In the genomic region with DNA sequence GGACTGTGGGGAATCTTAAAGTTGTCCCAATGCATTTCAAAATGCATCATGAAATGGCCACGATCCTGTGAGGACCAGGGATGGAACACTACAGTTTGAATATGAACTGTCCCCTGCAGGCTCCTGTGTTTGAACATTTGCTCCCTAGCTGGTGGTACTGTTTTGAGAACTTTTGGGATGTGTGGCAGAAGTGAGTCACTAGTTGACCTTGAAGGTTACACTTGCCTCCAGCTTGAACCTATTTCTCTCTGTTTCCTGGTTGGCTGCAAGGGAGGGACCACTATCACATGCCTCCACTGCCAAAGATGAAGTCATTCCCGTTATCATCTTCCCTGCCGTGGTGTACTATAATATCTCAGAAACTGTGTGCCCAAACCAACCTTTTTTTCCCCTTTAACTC, we compare ENCODE assay signal across 27 mouse cellular contexts. TPM values are rescaled to one million over a fixed set of nuclear protein-coding genes. Genes with fewer than 3 reads are reported as not detected.
DNase-seq lines count a peak whose midpoint lies in the region; ATAC-seq lines count a peak whose summit lies in the region.
"Had no signal": no experiment of that assay in that cellular context is flagged by ENCODE, and none has a peak within 500 bp of the region (broad histone marks: within the 10 kb centered on the region; RNA-seq: fewer than 3 reads in every experiment).

No protein-coding gene starts in this region.

- peaks cover 13% of the 10 kb centered on the region; the same call in 1 of the 2 replicates for H3K4me1 ChIP-seq in heart, embryonic 12.5 days (replicated peaks)
- H3K4me1 ChIP-seq: forebrain, embryonic 13.5 days; heart, embryonic 10.5 days; hindbrain, embryonic 15.5 days had no signal

- no peak for ATAC-seq in heart, embryonic 12.5 days (ENCODE audit: insufficient number of reproducible peaks, low FRiP score)
- ATAC-seq: activated CD4-positive, CD25-positive, alpha-beta regulatory T cell, adult 4 months; CD4-positive, CD25-positive, alpha-beta regulatory T cell, adult 4 months; forebrain, embryonic 13.5 days; forebrain, embryonic 16.5 days; intestine, postnatal 0 days had no signal

- peaks cover 57% of the 10 kb centered on the region for H3K36me3 ChIP-seq in heart, embryonic 12.5 days
- H3K36me3 ChIP-seq: forebrain, embryonic 10.5 days; hindbrain, embryonic 12.5 days; hindbrain, embryonic 15.5 days had no signal

- 0 out of 2 replicates have a peak, but pooled peaks cover 2% of the 10 kb centered on the region for H3K9me3 ChIP-seq in heart, embryonic 12.5 days (replicated peaks)
- H3K9me3 ChIP-seq: forebrain, embryonic 10.5 days; forebrain, embryonic 13.5 days; heart, embryonic 10.5 days; hindbrain, embryonic 12.5 days; hindbrain, embryonic 15.5 days had no signal

- H3K4me3 ChIP-seq in heart, embryonic 12.5 days = no peak overlapping the region
- H3K4me3 ChIP-seq: forebrain, embryonic 10.5 days; forebrain, embryonic 13.5 days; heart, adult 2 months; heart, embryonic 10.5 days; hindbrain, embryonic 12.5 days; hindbrain, embryonic 15.5 days had no signal

- no peak overlapping the region for H3K9ac ChIP-seq in heart, embryonic 12.5 days
- H3K9ac ChIP-seq: forebrain, embryonic 13.5 days; hindbrain, embryonic 12.5 days; hindbrain, embryonic 15.5 days had no signal

- 48% methylated on average over 3 of the region's 3 CpGs for WGBS in heart, embryonic 12.5 days

- H3K27me3 ChIP-seq in heart, embryonic 12.5 days (replicated peaks) = no peaks in the 10 kb centered on the region
- H3K27me3 ChIP-seq: forebrain, embryonic 13.5 days; hindbrain, embryonic 12.5 days; hindbrain, embryonic 15.5 days had no signal

- DNase-seq in adrenal gland, adult (ENCODE audit: inconsistent age in 2 of 2, low spot score in 1 of 2) = peak; percentile 66 to 73
- no peak for DNase-seq in adrenal gland, postnatal 25 days
- no peak for DNase-seq in heart, adult 18-20 months
- DNase-seq in 3T3-L1 (ENCODE audit: low read depth, low spot score) = peak; percentile 59
- no peak for DNase-seq in lung, postnatal 25 days (ENCODE audit: low spot score)
- DNase-seq: cerebellum, adult 18-20 months; cerebellum, adult 9-10 months; cerebellum, postnatal 14 days; gastrocnemius, postnatal 10 days; gastrocnemius, postnatal 36 days; heart, adult 2 months; heart, postnatal 14 days; kidney, adult 2 months had no signal

- no peak overlapping the region for H3K4me2 ChIP-seq in heart, embryonic 12.5 days
- H3K4me2 ChIP-seq: forebrain, embryonic 13.5 days; hindbrain, embryonic 12.5 days; hindbrain, embryonic 15.5 days had no signal

- H3K27ac ChIP-seq in heart, embryonic 12.5 days (ENCODE audit: poor library complexity, severe bottlenecking) = 0 out of 2 replicates have a peak overlapping the region, but pooled peaks have one; percentile 6
- H3K27ac ChIP-seq: forebrain, embryonic 10.5 days; forebrain, embryonic 13.5 days; heart, adult 2 months; heart, embryonic 10.5 days; hindbrain, embryonic 12.5 days; hindbrain, embryonic 15.5 days had no signal

RNA-seq across cellular contexts. Expression of a gene that starts 12.7 kb away (rescaled TPM):
- total RNA-seq in adrenal gland, postnatal 25 days (2021) = not detected in 2 replicates
- 65.9 and 68.8 TPM in 2 replicates for polyA plus RNA-seq in heart, embryonic 12.5 days (2016; fragmentation: Nextera tagmentation; extraction: Ambion mirVana)
- 10 to 100 TPM; 34.7 to 40.0 TPM for total RNA-seq in heart, adult 18-20 months (2021)
- total RNA-seq: adrenal gland, adult 18-20 months; hematopoietic stem cell, adult 5-6 weeks; MEL had no signal
- polyA plus RNA-seq: activated CD4-positive, CD25-positive, alpha-beta regulatory T cell, adult 4 months; CD4-positive, CD25-positive, alpha-beta regulatory T cell, adult 4 months had no signal

RNA-seq across cellular contexts. Expression of a gene that starts 15.1 kb away (rescaled TPM):
- 0.30 TPM in 1 of 2 replicates, not detected in the other for total RNA-seq in adrenal gland, postnatal 25 days (2021)
- 0.10 and 0.15 TPM in 2 replicates for polyA plus RNA-seq in heart, embryonic 12.5 days (2016; fragmentation: Nextera tagmentation; extraction: Ambion mirVana)
- not detected for total RNA-seq in heart, adult 18-20 months (2021)
- total RNA-seq: gastrocnemius, adult 18-20 months; gastrocnemius, postnatal 10 days; gastrocnemius, postnatal 36 days; heart, adult 2 months; heart, postnatal 14 days; hematopoietic stem cell, adult 5-6 weeks; MEL had no signal
- polyA plus RNA-seq: activated CD4-positive, CD25-positive, alpha-beta regulatory T cell, adult 4 months; CD4-positive, CD25-positive, alpha-beta regulatory T cell, adult 4 months; forebrain, embryonic 13.5 days; forebrain, embryonic 16.5 days; heart, adult 2 months; hindbrain, embryonic 15.5 days had no signal

Comparison
In these comparisons a context has a peak if more than half of its experiments do, and no peak if none do; other contexts are left out.
1. DNase-seq: peak in adrenal gland, adult (2 of 2) and 3T3-L1 (single experiment); none in adrenal gland, postnatal 25 days (single experiment), heart, adult 18-20 months (0 of 2) and lung, postnatal 25 days (single experiment).
2. RNA of a gene that starts 12.7 kb away (total RNA-seq): 34.7 to 40.0 TPM in heart, adult 18-20 months; not detected in adrenal gland, postnatal 25 days; every median in the first group is over 10 times any median in the second.